Mouse (Mus musculus) heart, postnatal 0 days (tissue): ENCODE data around the gene Atg4a-ps.

Experiments used
- CTCF ChIP-seq: IDR thresholded peaks from 2 replicates; pipeline ENCODE4 v1.5.1; 2016; ENCODE audit warnings: antibody characterized with exemption, control low read depth, low read depth
- EP300 ChIP-seq: IDR thresholded peaks from 2 replicates; pipeline ENCODE4 v1.6.1; 2016; ENCODE audit warnings: antibody characterized with exemption, low read depth

- TF ChIP-seq CTCF (no peak), EP300 (no peak)
These were observed 38.9 kb downstream of the Atg4a-ps start for GRCm38 (mm10) chr3:103606660-103607595.
